Mouse (Mus musculus) CH12.LX (cell line): Measurements from ENCODE around the gene Ssbp3.

ENCODE experiments used
- CTCF ChIP-seq, 2 experiments: IDR thresholded peaks in 1 of 2; conservative IDR thresholded peaks in 1 of 2; 2 replicates each; pipeline ENCODE4 v1.5.1; 2011 to 2012; ENCODE audit warnings: low read depth in 2 of 2, low read length in 2 of 2, improper control_type of control experiment in 1 of 2, inconsistent platforms in 1 of 2, mild to moderate bottlenecking in 1 of 2, moderate library complexity in 1 of 2
- E2F4 ChIP-seq: IDR thresholded peaks from 2 replicates; pipeline ENCODE4 v1.6.1; 2011; ENCODE audit warnings: low read depth, low read length, improper control_type of control experiment; ENCODE audit not compliant: insufficient replicate concordance
- EP300 ChIP-seq: IDR thresholded peaks from 2 replicates; pipeline ENCODE4 v1.6.1; 2011; ENCODE audit warnings: low read length, improper control_type of control experiment
- GABPA ChIP-seq: IDR thresholded peaks from 2 replicates; pipeline ENCODE4 v1.6.1; 2012; ENCODE audit warnings: low read depth, low read length, improper control_type of control experiment, inconsistent platforms; ENCODE audit not compliant: insufficient replicate concordance
- HCFC1 ChIP-seq: IDR thresholded peaks from 2 replicates; pipeline ENCODE4 v1.6.1; 2012; ENCODE audit warnings: low read depth, mild to moderate bottlenecking, inconsistent platforms, low read length, improper control_type of control experiment
- JUN ChIP-seq: IDR thresholded peaks from 2 replicates; pipeline ENCODE4 v1.6.1; 2011; ENCODE audit warnings: low read depth, mild to moderate bottlenecking, low read length, improper control_type of control experiment, moderate library complexity; ENCODE audit not compliant: insufficient read depth
- MAX ChIP-seq: IDR thresholded peaks from 2 replicates; pipeline ENCODE4 v1.6.1; 2011; ENCODE audit warnings: low read length, improper control_type of control experiment
- MYC ChIP-seq: IDR thresholded peaks from 2 replicates; pipeline ENCODE4 v1.6.1; 2011; ENCODE audit warnings: low read depth, mild to moderate bottlenecking, improper control_type of control experiment, low read length
- POLR2A ChIP-seq: IDR thresholded peaks from 2 replicates; pipeline ENCODE4 v1.6.1; 2011; ENCODE audit warnings: low read depth, mild to moderate bottlenecking, improper control_type of control experiment, low read length
- POLR2AphosphoS2 ChIP-seq: IDR thresholded peaks from 2 replicates; pipeline ENCODE4 v1.6.1; 2011; ENCODE audit warnings: low read depth, low read length, improper control_type of control experiment
- SMC3 ChIP-seq: IDR thresholded peaks from 2 replicates; pipeline ENCODE4 v1.6.1; 2011; ENCODE audit warnings: low read depth, low read length, improper control_type of control experiment
- UBTF ChIP-seq: IDR thresholded peaks from 2 replicates; pipeline ENCODE4 v1.6.1; 2012; ENCODE audit warnings: low read depth, mild to moderate bottlenecking, inconsistent platforms, low read length, improper control_type of control experiment, moderate library complexity
- USF2 ChIP-seq: conservative IDR thresholded peaks from 2 replicates; pipeline ENCODE4 v1.6.1; 2011; ENCODE audit warnings: low read depth, low read length, improper control_type of control experiment

GRCm38 (mm10) chr4:106938506-106939222, 28.2 kb downstream of the Ssbp3 start:
- TF ChIP-seq CTCF (conservative IDR thresholded peaks at IDR 0.05 in 1 of 2, IDR thresholded peaks at IDR 0.05 in 1 of 2; ENCODE audit: low read depth in 2 of 2, low read length in 2 of 2) (no peak), MAX (no peak), JUN (peak; percentile 28; the same call in 1 of the 2 replicates), GABPA (no peak), SMC3 (no peak), EP300 (peak; percentile 75), POLR2A (no peak), USF2 (no peak), E2F4 (no peak), UBTF (no peak), HCFC1 (no peak), MYC (no peak), POLR2AphosphoS2 (no peak)
